Mouse (Mus musculus) cortical plate, adult 2 months (tissue): ENCODE data around the gene Olfr1131. TPM values are rescaled to one million over a fixed set of nuclear protein-coding genes. Genes with fewer than 3 reads are reported as not detected.
"Not testable (repeated sequence)": the region's sequence is repeated elsewhere in the genome, so short reads cannot be mapped to it uniquely, and the experiment has no call there.

Source experiments
- H3K27ac ChIP-seq: fragments of 200-500 bp; 2 replicates; pipeline ENCODE4 v1.5.1; 2012; ENCODE audit warnings: low read length, control low read depth, inconsistent platforms; ENCODE audit not compliant: insufficient read depth
- H3K4me1 ChIP-seq: fragments of 200-500 bp; 2 replicates; pipeline ENCODE4 v1.6.1; 2011; ENCODE audit warnings: low read length; ENCODE audit not compliant: control insufficient read depth, insufficient read depth
- H3K4me3 ChIP-seq: fragments of 200-500 bp; 2 replicates; pipeline ENCODE4 v1.5.1; 2011; ENCODE audit warnings: mild to moderate bottlenecking, low read length, control low read depth; ENCODE audit not compliant: insufficient read depth
- CTCF ChIP-seq: fragments of 200-500 bp; IDR thresholded peaks from 2 replicates; pipeline ENCODE4 v1.5.1; 2011; ENCODE audit warnings: mild to moderate bottlenecking, control low read depth, low read length; ENCODE audit not compliant: insufficient read depth; ENCODE audit errors: extremely low read depth
- POLR2A ChIP-seq: fragments of 200-500 bp; IDR thresholded peaks from 2 replicates; pipeline ENCODE4 v1.6.1; 2011; ENCODE audit warnings: mild to moderate bottlenecking, low read length, control low read depth; ENCODE audit not compliant: insufficient read depth; ENCODE audit errors: extremely low read depth
- polyA plus RNA-seq: library from polyadenylated mRNA; depleted of rRNA; stranded (reverse); fragments of >200 nt; gene quantifications from 2 replicates; pipeline ENCODE4 v1.2.3, GENCODE M21; 2012; rRNA removed

Olfr1131 gene
- not detected in 2 replicates for polyA plus RNA-seq

DNA sequence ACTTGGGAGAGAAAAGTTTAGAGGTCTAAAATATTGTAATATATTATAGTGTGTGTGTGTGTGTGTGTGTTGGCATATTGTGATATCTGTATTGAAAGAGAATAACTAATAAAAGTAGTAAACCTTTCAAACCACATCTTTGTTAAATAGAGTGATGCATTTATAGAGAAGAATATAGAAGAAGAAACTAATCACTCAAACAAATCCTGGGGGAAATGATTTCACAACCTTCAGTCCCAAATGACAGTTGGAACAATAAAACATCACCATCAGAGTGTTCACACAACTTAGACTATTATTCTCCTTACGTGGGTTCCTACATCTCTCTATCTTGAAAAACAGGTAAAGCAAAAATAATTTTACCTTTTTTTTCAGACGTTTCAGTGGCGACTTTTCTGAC lies at the start of gene Olfr1131:
TSS of gene Olfr1131 (plus strand) at position 301 of the 400 bp plus-strand sequence.
- Histone ChIP-seq H3K4me3 (no peak within 1 kb of the TSS), H3K4me1 (no peaks in the 10 kb centered on the region), H3K27ac (no peak within 1 kb of the TSS)
- TF ChIP-seq CTCF (no peak), POLR2A (no peak)

DNA sequence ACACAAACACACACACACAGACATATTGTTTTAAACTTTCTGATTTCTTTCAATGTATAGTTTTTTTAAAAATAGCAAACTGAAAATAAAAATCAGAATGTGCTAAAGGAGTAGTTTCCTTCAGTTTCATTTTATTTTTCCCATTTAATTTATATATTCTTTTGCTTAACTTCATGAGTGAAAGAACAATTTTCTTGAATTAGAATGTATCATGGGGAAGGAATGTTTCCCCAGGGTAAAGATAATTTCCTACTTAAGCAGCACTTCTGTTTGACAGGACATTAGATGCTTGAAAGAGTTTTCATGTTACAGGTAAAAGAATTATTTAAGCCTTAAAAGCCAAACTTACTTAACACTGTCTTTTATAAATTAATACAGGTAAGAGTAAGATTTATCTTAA lies 21.0 kb upstream of the Olfr1131 start, which contains the start of gene Olfr1130:
TSS of gene Olfr1130 (plus strand) at position 301 of the 400 bp plus-strand sequence.
- not testable (repeated sequence) for H3K4me1 ChIP-seq, H3K4me3 ChIP-seq, H3K27ac ChIP-seq

DNA sequence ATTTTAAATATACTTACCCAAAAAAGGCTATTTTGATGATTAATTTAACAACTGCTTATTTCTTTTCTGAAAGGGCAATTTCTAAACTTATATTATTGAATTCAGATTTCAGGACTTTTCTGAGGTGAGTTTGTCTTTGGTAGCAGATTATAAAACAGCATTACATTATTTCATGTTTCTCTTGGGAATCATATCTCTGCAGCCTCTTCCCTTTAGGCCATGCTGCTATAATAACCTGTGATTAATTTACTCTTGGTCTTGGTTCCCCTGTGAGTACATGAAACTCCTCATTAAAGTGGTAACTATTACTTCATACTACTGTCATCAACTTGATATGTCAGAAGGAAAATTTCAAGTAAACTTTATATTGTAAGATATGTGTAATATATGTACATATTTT lies 10.5 kb downstream of the Olfr1131 start, which contains the start of gene Olfr1132:
TSS of gene Olfr1132 (minus strand) at position 101 of the 400 bp plus-strand sequence.
- Histone ChIP-seq H3K4me1 (no peaks in the 10 kb centered on the region), H3K27ac (no peak within 1 kb of the TSS), H3K4me3 (no peak within 1 kb of the TSS)
- TF ChIP-seq CTCF (no peak), POLR2A (no peak)

DNA sequence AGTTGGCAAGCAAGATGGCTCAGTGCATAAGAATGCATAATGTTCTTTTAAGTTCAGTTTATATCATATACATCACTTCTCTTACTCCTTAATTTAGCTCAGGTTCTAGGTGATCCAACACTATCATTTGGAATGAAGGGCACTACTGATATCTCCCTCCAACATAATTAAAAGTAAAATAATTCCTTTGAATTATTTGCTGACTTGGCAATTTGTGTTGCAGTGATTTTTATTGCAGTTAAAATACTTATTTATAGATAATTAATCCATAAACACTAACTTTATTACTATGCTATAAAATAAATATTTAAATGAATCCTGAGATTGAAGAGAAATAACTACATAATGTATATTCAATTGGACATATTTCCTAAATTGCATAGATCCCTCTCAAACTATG lies 15.5 kb downstream of the Olfr1131 start:
- Histone ChIP-seq H3K4me1 (no peaks in the 10 kb centered on the region; the same call in 1 of the 2 replicates), H3K4me3 (no peak overlapping the region), H3K27ac (no peak overlapping the region)
- TF ChIP-seq POLR2A (no peak), CTCF (no peak)

DNA sequence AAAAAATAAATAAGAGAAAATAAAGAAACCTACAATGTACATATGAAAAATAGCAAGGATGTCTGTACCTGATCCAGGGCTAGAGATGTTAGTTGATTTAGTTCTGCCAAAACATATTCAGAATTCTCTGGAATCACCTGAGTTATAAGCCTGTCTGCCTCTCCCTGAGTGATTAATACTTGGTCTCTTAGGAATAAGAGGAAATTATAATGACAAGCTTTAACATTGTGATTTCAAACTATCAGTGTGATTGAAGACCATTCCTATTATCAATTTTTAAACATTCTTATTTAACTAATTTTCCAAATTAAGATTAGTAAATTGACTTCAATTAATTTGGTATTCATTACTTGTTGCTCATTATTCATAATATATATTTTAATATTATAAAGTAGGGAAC lies 20.4 kb downstream of the Olfr1131 start, which contains the start of gene Olfr1133:
TSS of gene Olfr1133 (minus strand) at position 101 of the 400 bp plus-strand sequence.
- H3K4me3 ChIP-seq, result no peak within 1 kb of the TSS
- H3K4me1 ChIP-seq, result no peaks in the 10 kb centered on the region; the same call in 1 of the 2 replicates

DNA sequence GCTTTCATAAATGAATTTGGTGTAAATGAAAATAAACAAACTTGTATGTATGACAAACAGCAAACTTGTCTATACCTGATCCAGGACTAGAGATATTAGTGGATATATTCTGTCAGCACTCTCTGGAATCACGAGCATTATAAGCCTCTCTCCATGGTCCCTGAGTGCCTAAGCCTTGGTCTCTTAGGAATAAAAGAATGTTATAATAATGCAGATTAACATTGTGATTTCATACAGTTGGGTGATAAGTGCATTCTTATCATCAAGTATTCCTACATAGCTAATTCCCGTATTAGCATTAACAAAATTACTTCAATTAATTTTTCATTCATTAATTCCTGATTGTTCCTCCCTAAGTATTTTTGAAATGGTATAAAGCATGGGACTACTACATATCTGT lies 31.5 kb downstream of the Olfr1131 start, which contains the start of gene Olfr1134:
TSS of gene Olfr1134 (minus strand) at position 101 of the 400 bp plus-strand sequence.
- H3K27ac ChIP-seq, result no peak within 1 kb of the TSS
- H3K4me3 ChIP-seq, result no peak within 1 kb of the TSS
- TF ChIP-seq CTCF, result no peak
- no peak for TF ChIP-seq POLR2A
- H3K4me1 ChIP-seq, result no peaks in the 10 kb centered on the region

More for the DNA sequence above, 20.4 kb downstream of the Olfr1131 start, which contains the start of gene Olfr1133:
- TF ChIP-seq POLR2A, result no peak
- TF ChIP-seq CTCF, result no peak
- H3K27ac ChIP-seq, result no peak within 1 kb of the TSS

DNA sequence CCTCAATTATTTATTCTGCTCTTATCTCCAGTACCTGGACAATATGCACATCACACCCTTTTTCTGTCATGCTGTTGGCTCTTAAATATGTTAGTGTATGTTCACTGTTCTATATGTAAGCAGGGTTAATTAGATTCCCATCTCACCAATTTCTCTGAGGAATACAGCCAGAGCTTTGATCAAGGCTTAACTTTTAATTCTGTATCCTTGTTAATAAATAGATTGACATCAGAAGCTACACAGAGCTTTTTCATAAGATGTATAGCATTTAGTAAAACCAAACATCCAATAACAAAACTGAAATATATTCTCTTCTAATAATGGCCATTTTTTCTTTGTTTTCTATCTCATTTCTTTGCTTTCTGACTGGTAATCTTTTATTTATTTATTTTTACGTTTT lies 46.7 kb downstream of the Olfr1131 start, which contains the start of gene Olfr1135:
TSS of gene Olfr1135 (minus strand) at position 101 of the 400 bp plus-strand sequence.
- no peak within 1 kb of the TSS for H3K4me3 ChIP-seq
- H3K27ac ChIP-seq, result no peak within 1 kb of the TSS
- TF ChIP-seq POLR2A, result no peak
- no peaks in the 10 kb centered on the region for H3K4me1 ChIP-seq

Other genes with a start within 250 kb of the Olfr1131 start
- gene Olfr1122, start 241.3 kb upstream of the Olfr1131 start, polyA plus RNA-seq, result not detected in 2 replicates
- gene Olfr1123, start 210.5 kb upstream of the Olfr1131 start, polyA plus RNA-seq, result not detected in 2 replicates
- not detected in 2 replicates for gene Olfr1124, start 196.8 kb upstream of the Olfr1131 start, polyA plus RNA-seq
- not detected in 2 replicates for gene Olfr1126, start 173.1 kb upstream of the Olfr1131 start, polyA plus RNA-seq
- not detected in 2 replicates for gene Pramel7, start 130.0 kb upstream of the Olfr1131 start, polyA plus RNA-seq
- not detected in 2 replicates for gene Pramel6, start 120.5 kb upstream of the Olfr1131 start, polyA plus RNA-seq
- gene Olfr153, start 95.3 kb upstream of the Olfr1131 start, polyA plus RNA-seq, result not detected in 2 replicates
- not detected in 2 replicates for gene Olfr1128, start 81.6 kb upstream of the Olfr1131 start, polyA plus RNA-seq
- not detected in 2 replicates for gene Olfr1129, start 53.2 kb upstream of the Olfr1131 start, polyA plus RNA-seq
- gene Olfr1130, start 20.9 kb upstream of the Olfr1131 start, polyA plus RNA-seq, result not detected in 2 replicates
- not detected in 2 replicates for gene Olfr1132, start 10.4 kb downstream of the Olfr1131 start, polyA plus RNA-seq
- not detected in 2 replicates for gene Olfr1133, start 20.3 kb downstream of the Olfr1131 start, polyA plus RNA-seq
- gene Olfr1134, start 31.4 kb downstream of the Olfr1131 start, polyA plus RNA-seq, result not detected in 2 replicates
- not detected in 2 replicates for gene Olfr1135, start 46.6 kb downstream of the Olfr1131 start, polyA plus RNA-seq
- not detected in 2 replicates for gene Olfr1136, start 66.8 kb downstream of the Olfr1131 start, polyA plus RNA-seq
- gene Olfr1137, start 86.1 kb downstream of the Olfr1131 start, polyA plus RNA-seq, result not detected in 2 replicates
- gene Olfr1138, start 112.9 kb downstream of the Olfr1131 start, polyA plus RNA-seq, result not detected in 2 replicates
- not detected in 2 replicates for gene Olfr1140, start 116.6 kb downstream of the Olfr1131 start, polyA plus RNA-seq
- gene Olfr1141, start 126.9 kb downstream of the Olfr1131 start, polyA plus RNA-seq, result not detected in 2 replicates
- gene Olfr152, start 152.4 kb downstream of the Olfr1131 start, polyA plus RNA-seq, result not detected in 2 replicates
- gene Olfr1143, start 173.5 kb downstream of the Olfr1131 start, polyA plus RNA-seq, result not detected in 2 replicates
- gene Olfr1145, start 182.7 kb downstream of the Olfr1131 start, polyA plus RNA-seq, result not detected in 2 replicates
- not detected in 2 replicates for gene Olfr1148, start 203.4 kb downstream of the Olfr1131 start, polyA plus RNA-seq
- not detected in 2 replicates for gene Olfr1150-ps1, start 216.9 kb downstream of the Olfr1131 start, polyA plus RNA-seq
- not detected in 2 replicates for gene Olfr1151, start 228.8 kb downstream of the Olfr1131 start, polyA plus RNA-seq
- gene Olfr1152, start 239.4 kb downstream of the Olfr1131 start, polyA plus RNA-seq, result not detected in 2 replicates